Mouse (Mus musculus): ENCODE measurements at regions not wholly inside any gene's neighbourhood (a gene's known extent, or its start where the extent isn't known, plus 50 kb on each side); places are given as distances from the start of the nearest gene placed in this dataset.

DNA sequence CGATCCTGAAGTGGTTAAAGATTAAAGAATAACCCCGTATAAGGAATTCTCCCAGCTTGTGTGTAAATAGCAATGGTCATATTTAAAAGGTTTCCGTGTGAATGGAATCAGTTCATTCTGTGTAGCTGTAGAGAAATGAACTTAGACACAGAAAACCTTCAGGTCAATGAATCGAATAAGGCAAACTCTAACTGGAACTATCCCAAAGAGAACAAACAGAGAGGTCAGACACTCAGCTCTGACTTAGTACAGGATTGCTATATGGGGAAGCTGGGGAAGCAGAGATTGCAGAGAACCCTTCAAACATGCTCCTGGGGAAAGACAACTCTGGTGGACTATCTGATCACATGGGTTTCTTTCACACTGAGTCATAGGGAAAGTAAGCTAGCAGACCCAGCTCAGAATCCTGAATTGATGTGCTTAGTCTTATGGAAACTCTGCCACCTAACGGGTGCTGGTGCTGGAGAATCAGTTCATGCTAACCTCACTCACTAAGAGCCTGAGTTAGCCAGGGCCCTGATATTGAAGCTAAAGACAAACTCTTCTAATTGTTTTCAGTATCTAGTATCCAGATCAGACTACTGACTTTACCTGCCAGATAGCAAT, 145.3 kb upstream of the Rreb1 start:
- TF ChIP-seq CTCF (IDR thresholded peaks at IDR 0.05; ENCODE audit: extremely low read depth, insufficient read depth, insufficient read length, insufficient replicate concordance) (no peak), POLR2A (IDR thresholded peaks at IDR 0.05; ENCODE audit: low read depth, low read length) (no peak)
